In genomic region chr9:116415021-116415420, GRCm38 (mm10) we compare ENCODE assay signal across 19 mouse cellular contexts.
"Had no signal": no experiment of that assay in that cellular context is flagged by ENCODE, and none has a peak within 500 bp of the region (broad histone marks: within the 10 kb centered on the region; RNA-seq: fewer than 3 reads in every experiment).

No protein-coding gene starts in this region.

- H3K9me3 ChIP-seq: kidney, embryonic 15.5 days; limb, embryonic 15.5 days; midbrain, embryonic 12.5 days; midbrain, embryonic 15.5 days; neural tube, embryonic 12.5 days; stomach, embryonic 15.5 days had no signal

- H3K9ac ChIP-seq: kidney, embryonic 15.5 days; limb, embryonic 12.5 days; limb, embryonic 15.5 days; liver, embryonic 14.5 days; liver, postnatal 0 days; midbrain, embryonic 12.5 days; midbrain, embryonic 15.5 days; neural tube, embryonic 12.5 days; neural tube, embryonic 15.5 days; stomach, embryonic 15.5 days had no signal

- H3K4me1 ChIP-seq: kidney, embryonic 15.5 days; midbrain, embryonic 12.5 days; midbrain, embryonic 15.5 days; neural tube, embryonic 12.5 days; neural tube, embryonic 15.5 days; stomach, embryonic 15.5 days had no signal

- H3K27ac ChIP-seq: kidney, embryonic 15.5 days; limb, embryonic 12.5 days; limb, embryonic 15.5 days; liver, embryonic 14.5 days; macrophage; midbrain, embryonic 12.5 days; midbrain, embryonic 15.5 days; neural tube, embryonic 12.5 days; neural tube, embryonic 15.5 days; stomach, embryonic 15.5 days had no signal

- H3K4me3 ChIP-seq: kidney, embryonic 15.5 days; limb, embryonic 12.5 days; limb, embryonic 15.5 days; midbrain, embryonic 12.5 days; midbrain, embryonic 15.5 days; neural tube, embryonic 12.5 days; neural tube, embryonic 15.5 days; stomach, embryonic 15.5 days had no signal

- H3K36me3 ChIP-seq: kidney, embryonic 15.5 days; limb, embryonic 12.5 days; limb, embryonic 15.5 days; midbrain, embryonic 12.5 days; midbrain, embryonic 15.5 days; neural tube, embryonic 12.5 days; neural tube, embryonic 15.5 days; stomach, embryonic 15.5 days had no signal

- DNase-seq: kidney, adult 8-10 months; kidney, postnatal 14 days; left cerebral cortex, postnatal 4 days; liver, postnatal 0 days; right cerebral cortex, adult 18-20 months; right cerebral cortex, postnatal 14 days; right cerebral cortex, postnatal 4 days; spleen, adult 18-20 months; thymus, postnatal 25 days had no signal

- H3K27me3 ChIP-seq: kidney, embryonic 15.5 days; limb, embryonic 12.5 days; limb, embryonic 15.5 days; midbrain, embryonic 12.5 days; midbrain, embryonic 15.5 days; neural tube, embryonic 12.5 days; neural tube, embryonic 15.5 days; stomach, embryonic 15.5 days had no signal
